Mouse (Mus musculus) C2C12 (cell line): ENCODE results near the gene Tgfb2. TPM values are rescaled to one million over a fixed set of nuclear protein-coding genes. Genes with fewer than 3 reads are reported as not detected.

Source experiments
- H3K27me3 ChIP-seq: one replicate; pipeline ENCODE4 v1.6.1; 2011; ENCODE audit not compliant: control insufficient read depth, insufficient read depth, insufficient read length
- H3K36me3 ChIP-seq: one replicate; pipeline ENCODE4 v1.6.1; 2011; ENCODE audit not compliant: control insufficient read depth, insufficient read depth
- H3K4me3 ChIP-seq: one replicate; pipeline ENCODE4 v1.5.1; 2011; ENCODE audit warnings: mild to moderate bottlenecking, control low read depth; ENCODE audit not compliant: poor library complexity, insufficient read depth, severe bottlenecking
- H3K79me2 ChIP-seq: one replicate; pipeline ENCODE4 v1.6.1; 2011; ENCODE audit not compliant: control insufficient read depth, insufficient read depth
- H3K79me3 ChIP-seq: one replicate; pipeline ENCODE4 v1.6.1; 2011; ENCODE audit warnings: low read depth, control low read depth
- H3ac ChIP-seq: one replicate; pipeline ENCODE3; 2011; ENCODE audit warnings: low read depth; ENCODE audit not compliant: control insufficient read depth, insufficient read length
- CEBPB ChIP-seq: IDR thresholded peaks from one replicate; pipeline ENCODE4 v1.6.1; 2011; ENCODE audit warnings: low read depth, mild to moderate bottlenecking, control low read depth, moderate library complexity
- CTCF ChIP-seq: IDR thresholded peaks from one replicate; pipeline ENCODE4 v1.5.1; 2011; ENCODE audit not compliant: control insufficient read depth, insufficient read depth, insufficient read length
- FOSL1 ChIP-seq: IDR thresholded peaks from one replicate; pipeline ENCODE4 v1.8.0; 2011; ENCODE audit warnings: mild to moderate bottlenecking, low read length; ENCODE audit not compliant: poor library complexity, insufficient read depth, severe bottlenecking
- MAX ChIP-seq: IDR thresholded peaks from one replicate; pipeline ENCODE4 v1.6.1; 2011; ENCODE audit warnings: mild to moderate bottlenecking, control low read depth
- MYOD1 ChIP-seq: IDR thresholded peaks from one replicate; pipeline ENCODE4 v1.6.1; 2011; ENCODE audit warnings: low read depth; ENCODE audit not compliant: control insufficient read depth, insufficient read length
- MYOG ChIP-seq: IDR thresholded peaks from one replicate; pipeline ENCODE4 v1.6.1; 2011; ENCODE audit not compliant: control insufficient read depth, insufficient read length; ENCODE audit errors: extremely low read depth
- USF1 ChIP-seq: IDR thresholded peaks from one replicate; pipeline ENCODE4 v1.6.1; 2011; ENCODE audit warnings: low read depth, mild to moderate bottlenecking, control low read depth, moderate library complexity
- polyA plus RNA-seq: library from polyadenylated mRNA; unstranded; fragments of >200 nt; fragmentation: generic; extraction: Trizol; gene quantifications from one replicate; pipeline ENCODE4 v1.2.1, GENCODE M21; 2012; ENCODE audit warnings: missing spikeins

The Tgfb2 gene
- polyA plus RNA-seq, 1 experiment, result 1.8 TPM

GRCm38 (mm10) chr1:186656732-186657329 lies 49.0 kb downstream of the Tgfb2 start:
- H3ac ChIP-seq, result no peak overlapping the region
- H3K36me3 ChIP-seq, result no peaks in the 10 kb centered on the region
- H3K4me3 ChIP-seq, result no peak overlapping the region
- H3K79me2 ChIP-seq, result no peaks in the 10 kb centered on the region
- no peaks in the 10 kb centered on the region for H3K27me3 ChIP-seq
- no peaks in the 10 kb centered on the region for H3K79me3 ChIP-seq
- TF ChIP-seq CEBPB, result no peak
- no peak for TF ChIP-seq MYOD1
- no peak for TF ChIP-seq MYOG
- TF ChIP-seq USF1, result no peak
- TF ChIP-seq CTCF, result no peak
- TF ChIP-seq FOSL1, result no peak
- no peak for TF ChIP-seq MAX

GRCm38 (mm10) chr1:186656201-186656600 lies 49.6 kb downstream of the Tgfb2 start:
- no peak overlapping the region for H3ac ChIP-seq
- no peaks in the 10 kb centered on the region for H3K79me3 ChIP-seq
- no peaks in the 10 kb centered on the region for H3K79me2 ChIP-seq
- H3K36me3 ChIP-seq, result no peaks in the 10 kb centered on the region
- no peaks in the 10 kb centered on the region for H3K27me3 ChIP-seq
- H3K4me3 ChIP-seq, result no peak overlapping the region
- TF ChIP-seq USF1 (no peak), MAX (no peak), CTCF (no peak), MYOD1 (no peak), CEBPB (no peak)

GRCm38 (mm10) chr1:186655096-186655495 lies 50.7 kb downstream of the Tgfb2 start:
- TF ChIP-seq FOSL1 (no peak), MYOG (no peak), CEBPB (no peak), USF1 (no peak), MAX (no peak), MYOD1 (no peak), CTCF (no peak)
- H3K4me3 ChIP-seq, result no peak overlapping the region
- no peaks in the 10 kb centered on the region for H3K36me3 ChIP-seq
- H3K27me3 ChIP-seq, result no peaks in the 10 kb centered on the region
- H3ac ChIP-seq, result no peak overlapping the region
- no peaks in the 10 kb centered on the region for H3K79me3 ChIP-seq
- H3K79me2 ChIP-seq, result no peaks in the 10 kb centered on the region

- Histone ChIP-seq H3ac (no peak overlapping the region), H3K79me3 (no peaks in the 10 kb centered on the region), H3K79me2 (no peaks in the 10 kb centered on the region), H3K4me3 (no peak overlapping the region), H3K36me3 (no peaks in the 10 kb centered on the region), H3K27me3 (no peaks in the 10 kb centered on the region)
- TF ChIP-seq FOSL1 (no peak), CTCF (no peak), USF1 (no peak), MYOG (no peak), MYOD1 (no peak), MAX (no peak), CEBPB (no peak)
Observed at GRCm38 (mm10) chr1:186652208-186652607, 53.6 kb downstream of the Tgfb2 start.

GRCm38 (mm10) chr1:186650011-186650410 lies 55.8 kb downstream of the Tgfb2 start:
- TF ChIP-seq FOSL1, result no peak
- TF ChIP-seq USF1, result no peak
- no peak for TF ChIP-seq MYOD1
- TF ChIP-seq CEBPB, result no peak
- no peak for TF ChIP-seq CTCF
- no peak for TF ChIP-seq MAX
- no peak for TF ChIP-seq MYOG
- H3K27me3 ChIP-seq, result no peaks in the 10 kb centered on the region
- H3K36me3 ChIP-seq, result no peaks in the 10 kb centered on the region
- no peak overlapping the region for H3K4me3 ChIP-seq
- no peak overlapping the region for H3ac ChIP-seq
- no peaks in the 10 kb centered on the region for H3K79me2 ChIP-seq
- H3K79me3 ChIP-seq, result no peaks in the 10 kb centered on the region
